Mouse (Mus musculus) retina, postnatal 7 days (tissue): ENCODE results near the gene Lztfl1.
"Not testable (repeated sequence)": the region's sequence is repeated elsewhere in the genome, so short reads cannot be mapped to it uniquely, and the experiment has no call there.

Experiments
- DNase-seq: peaks from one replicate; pipeline ENCODE4 v3.0.0-alpha.2; 2012; ENCODE audit warnings: low read depth, low spot score

Lztfl1 gene

GRCm38 (mm10) chr9:123717186-123718008 is at the start of gene Lztfl1:
Gene Lztfl1, minus strand, starts transcription at chr9:123717697.
- peak; percentile 99 for DNase-seq

- DNase-seq = no peak
Observed at GRCm38 (mm10) chr9:123766996-123767395, 49.5 kb upstream of the Lztfl1 start.

- no peak for DNase-seq
Observed at GRCm38 (mm10) chr9:123763771-123764170, 46.3 kb upstream of the Lztfl1 start.

- DNase-seq = no peak
Observed at GRCm38 (mm10) chr9:123762886-123763285, 45.4 kb upstream of the Lztfl1 start.

- DNase-seq = no peak
Observed at GRCm38 (mm10) chr9:123760806-123761205, 43.3 kb upstream of the Lztfl1 start.

- no peak for DNase-seq
Observed at GRCm38 (mm10) chr9:123758645-123759044, 41.1 kb upstream of the Lztfl1 start.

- DNase-seq = no peak
Observed at GRCm38 (mm10) chr9:123758156-123758555, 40.7 kb upstream of the Lztfl1 start.

GRCm38 (mm10) chr9:123757326-123757725 is 39.8 kb upstream of the Lztfl1 start:
- DNase-seq = no peak

GRCm38 (mm10) chr9:123756752-123757151 is 39.3 kb upstream of the Lztfl1 start:
- no peak for DNase-seq

- DNase-seq = no peak
Observed at GRCm38 (mm10) chr9:123754333-123754732, 36.8 kb upstream of the Lztfl1 start.

- DNase-seq = not testable (repeated sequence)
Observed at GRCm38 (mm10) chr9:123749687-123750086, 32.2 kb upstream of the Lztfl1 start.

- no peak for DNase-seq
Observed at GRCm38 (mm10) chr9:123740799-123741198, 23.3 kb upstream of the Lztfl1 start.

GRCm38 (mm10) chr9:123734133-123734532 is 16.6 kb upstream of the Lztfl1 start:
- DNase-seq = no peak

- DNase-seq = no peak
Observed at GRCm38 (mm10) chr9:123731271-123731670, 13.8 kb upstream of the Lztfl1 start.

- no peak for DNase-seq
Observed at GRCm38 (mm10) chr9:123722737-123723493, 5.4 kb upstream of the Lztfl1 start.

GRCm38 (mm10) chr9:123716301-123716700 is 1.2 kb downstream of the Lztfl1 start:
- DNase-seq = no peak

GRCm38 (mm10) chr9:123713111-123713510 is 4.4 kb downstream of the Lztfl1 start:
- no peak for DNase-seq

- DNase-seq = no peak
Observed at GRCm38 (mm10) chr9:123709226-123709625, 8.3 kb downstream of the Lztfl1 start.

- no peak for DNase-seq
Observed at GRCm38 (mm10) chr9:123701822-123702221, 15.7 kb downstream of the Lztfl1 start.

GRCm38 (mm10) chr9:123695634-123696302 is 21.7 kb downstream of the Lztfl1 start:
- DNase-seq = no peak

GRCm38 (mm10) chr9:123688227-123688626 is 29.3 kb downstream of the Lztfl1 start:
- DNase-seq = no peak

GRCm38 (mm10) chr9:123686206-123686605 is 31.3 kb downstream of the Lztfl1 start:
- no peak for DNase-seq
